Mouse (Mus musculus) intestine, embryonic 15.5 days (tissue): ENCODE measurements at regions not wholly inside any gene's neighbourhood (a gene's known extent, or its start where the extent isn't known, plus 50 kb on each side); places are given as distances from the start of the nearest gene placed in this dataset.

Experiments
- ATAC-seq: fragments of 200-750 bp; cut with Nextera tagmentation; 2 replicates; pipeline ENCODE4 v1.8.0; 2017; ENCODE audit warnings: moderate TSS enrichment, moderate library complexity
- H3K27ac ChIP-seq: fragments of 300-500 bp; sonication (generic); 2 replicates; pipeline ENCODE4 v1.5.1; 2015; ENCODE audit warnings: mild to moderate bottlenecking, inconsistent platforms
- H3K27me3 ChIP-seq: fragments of 300-500 bp; sonication (generic); replicated peaks from 2 replicates; pipeline ENCODE4 v1.6.1; 2015; ENCODE audit warnings: inconsistent platforms
- H3K36me3 ChIP-seq: fragments of 300-500 bp; sonication (generic); 2 replicates; pipeline ENCODE4 v1.6.1; 2015; ENCODE audit warnings: inconsistent platforms
- H3K4me1 ChIP-seq: fragments of 300-500 bp; sonication (generic); replicated peaks from 2 replicates; pipeline ENCODE4 v1.6.1; 2015; ENCODE audit warnings: inconsistent platforms
- H3K4me2 ChIP-seq: fragments of 300-500 bp; sonication (generic); replicated peaks from 2 replicates; pipeline ENCODE4 v1.6.1; 2015; ENCODE audit warnings: mild to moderate bottlenecking, inconsistent platforms
- H3K4me3 ChIP-seq: fragments of 300-500 bp; sonication (generic); replicated peaks from 2 replicates; pipeline ENCODE4 v1.5.1; 2015; ENCODE audit warnings: inconsistent platforms
- H3K9ac ChIP-seq: fragments of 300-500 bp; sonication (generic); 2 replicates; pipeline ENCODE4 v1.6.1; 2015; ENCODE audit warnings: inconsistent platforms
- H3K9me3 ChIP-seq: fragments of 300-500 bp; sonication (generic); 2 replicates; pipeline ENCODE4 v1.6.1; 2016; ENCODE audit warnings: inconsistent platforms
- WGBS: fragments of 180-500 bp; shearing (Covaris S2); methylation state at CpG from one replicate; pipeline ENCODE4 v1.1.7; 2015; 5-methylcytosine and 5-hydroxymethylcytosine counted together

DNA sequence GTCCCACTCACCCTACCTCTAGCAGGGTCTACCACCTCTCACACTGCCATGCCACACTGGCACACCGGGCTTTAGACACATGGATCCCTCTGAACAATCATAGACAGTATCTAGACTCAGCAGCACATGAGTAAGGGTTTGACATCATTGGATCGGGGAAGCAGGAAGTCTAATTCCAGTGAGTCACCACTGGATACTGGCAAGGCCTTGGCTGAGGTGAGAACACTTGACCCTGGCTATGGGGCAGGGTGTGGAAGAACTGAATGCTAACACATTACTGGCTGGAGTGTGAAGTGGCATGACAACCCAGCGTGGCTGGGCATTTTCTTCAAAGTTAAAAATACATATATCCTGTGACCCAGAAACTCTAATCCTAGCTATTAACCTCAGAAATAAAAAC lies 114.4 kb downstream of the H2afy start:
- no peak overlapping the region for H3K27ac ChIP-seq
- no peak overlapping the region for H3K4me2 ChIP-seq
- H3K4me3 ChIP-seq = no peak overlapping the region
- no peaks in the 10 kb centered on the region for H3K9me3 ChIP-seq
- WGBS = 81% methylated on average over 3 of the region's 3 CpGs
- no peak for ATAC-seq
- no peak overlapping the region for H3K9ac ChIP-seq
- H3K4me1 ChIP-seq = peaks cover 16% of the 10 kb centered on the region
- H3K27me3 ChIP-seq = peaks cover 10% of the 10 kb centered on the region
- no peaks in the 10 kb centered on the region for H3K36me3 ChIP-seq

DNA sequence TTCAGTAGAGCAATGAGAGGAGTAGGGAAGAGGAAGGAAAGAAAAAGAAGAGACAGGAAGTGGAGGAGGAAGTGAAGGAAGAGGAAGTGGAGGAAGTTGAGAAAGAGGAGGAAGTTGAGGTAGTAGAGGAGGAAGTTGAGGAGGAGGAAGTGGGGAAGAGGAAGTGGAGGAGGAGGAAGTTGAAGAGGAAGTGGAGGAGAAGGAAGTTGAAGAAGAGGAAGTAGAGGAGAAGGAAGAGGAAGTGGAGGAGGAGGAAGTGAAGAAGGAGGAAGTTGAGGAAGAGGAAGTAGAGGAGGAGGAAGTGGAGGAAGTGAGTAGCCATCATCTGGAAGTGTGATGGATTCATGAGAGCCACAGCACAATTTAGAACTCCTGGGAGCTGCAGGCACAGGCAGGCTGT lies 122.2 kb downstream of the H2afy start:
- no peak overlapping the region for H3K4me3 ChIP-seq

DNA sequence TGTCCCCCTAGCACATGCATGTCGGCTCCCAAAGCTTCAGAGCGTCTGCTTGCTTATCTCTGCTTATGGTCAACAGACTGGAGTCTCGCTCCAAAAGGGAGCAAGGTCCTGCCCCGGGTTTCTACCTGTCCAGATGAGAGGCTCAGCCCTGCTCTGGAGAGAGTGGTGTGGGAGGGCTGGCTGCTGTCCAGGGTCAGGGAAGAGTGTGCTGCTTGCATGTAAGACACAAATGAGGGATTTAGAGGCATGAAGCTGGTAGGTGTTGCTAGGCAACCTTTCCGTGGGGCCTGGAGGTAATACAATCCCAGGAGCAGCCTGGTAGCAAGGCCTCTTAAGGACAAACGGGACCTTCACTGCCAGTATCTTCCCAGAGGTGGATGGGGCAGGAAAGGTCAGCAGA lies 125.7 kb downstream of the H2afy start:
- no peaks in the 10 kb centered on the region for H3K36me3 ChIP-seq
- ATAC-seq = no peak
- WGBS = 25% methylated on average over 6 of the region's 6 CpGs
- no peak overlapping the region for H3K9ac ChIP-seq
- no peak overlapping the region for H3K4me3 ChIP-seq
- H3K4me1 ChIP-seq = no peaks in the 10 kb centered on the region
- no peak overlapping the region for H3K27ac ChIP-seq
- H3K27me3 ChIP-seq = peaks cover 12% of the 10 kb centered on the region
- H3K9me3 ChIP-seq = no peaks in the 10 kb centered on the region
- no peak overlapping the region for H3K4me2 ChIP-seq

More for the DNA sequence above, 122.2 kb downstream of the H2afy start:
- H3K4me2 ChIP-seq = no peak overlapping the region
- no peaks in the 10 kb centered on the region for H3K4me1 ChIP-seq
- no peaks in the 10 kb centered on the region for H3K36me3 ChIP-seq
- H3K27ac ChIP-seq = no peak overlapping the region
- no peak overlapping the region for H3K9ac ChIP-seq
- H3K27me3 ChIP-seq = peaks cover 15% of the 10 kb centered on the region
- no peak for ATAC-seq
- H3K9me3 ChIP-seq = no peaks in the 10 kb centered on the region

DNA sequence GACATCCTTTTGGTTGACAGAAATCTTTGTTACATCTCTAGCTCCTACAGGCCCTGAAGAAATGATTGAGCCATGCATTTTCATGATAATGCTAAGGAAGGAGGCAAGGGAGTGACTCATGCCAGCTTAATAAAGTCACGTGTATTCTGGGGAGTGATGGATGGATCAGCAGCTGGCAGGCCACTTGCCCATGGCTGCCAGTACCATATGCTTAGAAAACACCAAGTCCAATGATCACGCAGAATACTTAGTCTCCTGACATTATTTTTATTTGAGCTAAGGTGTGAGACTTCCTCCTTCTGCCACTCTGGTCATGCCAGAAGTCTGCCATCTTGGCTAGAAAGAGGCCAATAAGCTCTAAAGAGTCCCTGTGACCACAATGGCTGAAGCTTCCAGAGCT lies 129.3 kb downstream of the H2afy start:
- WGBS = 87% methylated on average over 2 of the region's 2 CpGs
- H3K27me3 ChIP-seq = peaks cover 16% of the 10 kb centered on the region
- no peak overlapping the region for H3K27ac ChIP-seq
- no peak overlapping the region for H3K9ac ChIP-seq
- no peaks in the 10 kb centered on the region for H3K9me3 ChIP-seq
- no peak overlapping the region for H3K4me2 ChIP-seq
- no peak for ATAC-seq
- peaks cover 4% of the 10 kb centered on the region; the same call in 1 of the 2 replicates for H3K4me1 ChIP-seq
- H3K4me3 ChIP-seq = no peak overlapping the region
- H3K36me3 ChIP-seq = no peaks in the 10 kb centered on the region

DNA sequence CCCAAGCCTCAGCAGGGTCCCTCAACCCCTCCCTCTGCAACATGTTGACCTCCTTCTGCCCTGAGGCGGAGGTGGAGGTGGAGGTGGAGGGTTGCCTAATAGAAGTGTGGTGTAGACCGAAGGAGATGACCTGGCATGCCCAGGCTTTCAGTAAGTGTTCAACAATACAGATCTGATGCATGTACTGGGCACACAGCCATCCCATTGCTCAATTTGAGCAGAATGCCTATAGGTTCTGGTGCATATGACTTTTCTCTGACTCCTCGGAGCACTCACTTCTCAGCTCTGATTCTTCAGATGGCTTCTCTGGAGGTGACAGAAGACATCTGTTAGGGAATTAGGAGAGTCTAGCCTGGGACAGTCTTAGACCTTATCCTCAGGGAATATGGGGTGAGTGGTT lies 130.4 kb downstream of the H2afy start:
- Histone ChIP-seq H3K36me3 (no peaks in the 10 kb centered on the region), H3K4me2 (no peak overlapping the region), H3K27me3 (peaks cover 16% of the 10 kb centered on the region), H3K9ac (no peak overlapping the region), H3K4me1 (peaks cover 4% of the 10 kb centered on the region; the same call in 1 of the 2 replicates), H3K27ac (no peak overlapping the region), H3K4me3 (no peak overlapping the region), H3K9me3 (no peaks in the 10 kb centered on the region)
- WGBS = 75% methylated on average over 3 of the region's 3 CpGs
- ATAC-seq = no peak

DNA sequence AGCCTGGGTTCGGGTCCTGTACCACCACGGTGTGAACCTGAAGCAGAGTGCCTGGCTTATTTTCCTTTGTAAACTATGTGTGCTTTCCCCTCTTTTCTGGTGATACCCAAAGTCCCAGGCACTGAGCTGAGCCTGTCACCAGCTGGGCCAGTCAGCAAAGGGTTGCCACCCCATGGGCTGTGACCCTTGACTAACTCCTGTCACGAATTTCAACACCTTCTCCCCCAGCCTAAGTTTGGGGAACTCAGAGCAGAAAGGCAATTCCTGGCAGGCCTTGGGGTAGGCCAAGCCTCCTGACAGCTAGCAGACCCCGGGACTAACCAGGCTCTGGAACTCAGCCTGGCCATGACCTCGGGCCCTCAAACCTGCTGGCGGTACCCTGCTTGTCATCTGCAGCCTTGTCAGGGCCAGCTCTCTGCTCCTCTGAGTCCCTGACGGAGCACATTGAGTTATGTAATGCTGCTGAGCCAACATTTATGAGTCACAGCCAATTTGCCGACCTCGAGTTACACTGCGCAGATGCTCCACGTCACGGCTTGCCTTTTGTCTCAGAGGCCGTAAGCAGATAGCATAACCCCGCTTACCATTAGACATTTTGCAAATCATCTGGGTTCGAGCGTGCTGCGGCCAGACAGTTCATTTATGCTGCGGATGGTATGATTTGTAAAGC lies 132.3 kb downstream of the H2afy start:
- Histone ChIP-seq H3K9me3 (no peaks in the 10 kb centered on the region), H3K4me3 (no peak overlapping the region), H3K9ac (no peak overlapping the region), H3K36me3 (no peaks in the 10 kb centered on the region), H3K4me1 (peaks cover 4% of the 10 kb centered on the region; the same call in 1 of the 2 replicates), H3K27ac (0 out of 2 replicates have a peak overlapping the region, but pooled peaks have one; percentile 19), H3K4me2 (peak overlapping the region; percentile 11; the same call in 1 of the 2 replicates), H3K27me3 (peaks cover 12% of the 10 kb centered on the region)
- WGBS = 37% methylated on average over 18 of the region's 18 CpGs
- peak; percentile 87 for ATAC-seq

DNA sequence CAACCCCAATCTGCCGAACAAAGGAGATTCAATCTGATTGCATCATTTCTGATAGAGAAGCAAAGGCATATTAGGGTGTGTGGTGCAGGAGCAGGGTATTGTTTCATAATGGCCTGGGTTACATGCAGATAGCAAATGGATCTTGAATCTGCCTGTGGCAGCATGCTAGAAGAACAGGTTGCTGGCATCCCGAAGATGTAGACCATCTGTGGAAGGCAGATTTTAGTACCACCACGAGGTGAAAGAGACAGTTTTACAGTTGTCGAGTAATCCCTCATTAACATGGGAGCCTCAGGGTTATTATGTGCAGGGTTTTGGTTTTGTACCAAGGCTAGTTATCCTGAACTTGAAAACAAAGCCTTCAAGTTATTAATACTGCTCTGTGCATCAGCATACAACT lies 140.9 kb downstream of the H2afy start:
- no peaks in the 10 kb centered on the region for H3K36me3 ChIP-seq
- H3K9me3 ChIP-seq = no peaks in the 10 kb centered on the region
- H3K27me3 ChIP-seq = peaks cover 17% of the 10 kb centered on the region
- no peaks in the 10 kb centered on the region for H3K4me1 ChIP-seq
- no peak overlapping the region for H3K4me3 ChIP-seq
- no peak overlapping the region for H3K27ac ChIP-seq
- no peak for ATAC-seq
- H3K9ac ChIP-seq = no peak overlapping the region
- WGBS = 79% methylated on average over 4 of the region's 4 CpGs
- no peak overlapping the region for H3K4me2 ChIP-seq

DNA sequence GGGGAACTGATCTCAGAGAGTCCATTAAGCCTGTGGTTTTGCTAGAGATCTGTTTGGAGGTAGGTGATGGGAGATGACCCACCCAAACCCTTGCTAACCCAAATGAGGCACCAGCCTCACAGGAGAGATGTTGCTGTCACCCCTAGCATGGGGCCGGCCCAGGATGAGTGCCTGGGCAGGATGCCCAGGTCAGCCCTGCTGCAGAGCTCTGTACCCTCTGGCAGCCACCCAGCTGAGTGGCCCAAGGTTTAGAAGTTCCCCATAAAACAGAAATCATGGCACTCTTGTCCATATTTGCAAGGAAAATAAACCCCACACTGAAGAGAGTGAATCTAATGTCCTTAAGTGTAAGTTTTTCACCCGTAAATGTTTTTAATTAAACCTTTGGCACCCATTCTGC lies 141.7 kb downstream of the H2afy start:
- Histone ChIP-seq H3K9ac (no peak overlapping the region), H3K36me3 (no peaks in the 10 kb centered on the region), H3K9me3 (no peaks in the 10 kb centered on the region), H3K4me2 (no peak overlapping the region), H3K4me3 (no peak overlapping the region), H3K27me3 (peaks cover 14% of the 10 kb centered on the region), H3K27ac (no peak overlapping the region), H3K4me1 (no peaks in the 10 kb centered on the region)
- 82% methylated on average over 2 of the region's 2 CpGs for WGBS
- no peak for ATAC-seq

DNA sequence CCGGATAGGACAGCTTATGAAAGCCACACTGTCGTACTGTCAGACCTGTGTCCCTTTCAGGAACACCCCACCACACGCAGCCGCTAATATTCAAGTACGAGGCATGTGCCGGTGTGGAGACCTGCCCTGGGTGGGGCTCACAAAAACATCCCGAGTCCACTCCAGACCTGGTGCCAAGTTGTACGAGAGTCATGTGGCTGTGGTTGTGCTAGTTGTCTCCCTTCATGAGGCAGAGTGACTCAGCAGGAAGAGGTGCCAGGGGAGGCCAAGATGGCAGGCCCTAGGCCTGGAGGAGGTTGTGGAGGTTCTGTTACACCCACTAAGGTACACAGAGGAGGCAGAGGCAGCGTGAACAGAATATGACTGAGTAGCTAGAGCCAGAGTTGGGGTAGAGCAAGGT lies 143.5 kb downstream of the H2afy start:
- Histone ChIP-seq H3K9ac (no peak overlapping the region), H3K4me1 (no peaks in the 10 kb centered on the region), H3K36me3 (no peaks in the 10 kb centered on the region), H3K4me3 (no peak overlapping the region), H3K9me3 (no peaks in the 10 kb centered on the region), H3K27ac (no peak overlapping the region), H3K4me2 (no peak overlapping the region), H3K27me3 (peaks cover 20% of the 10 kb centered on the region)
- 90% methylated on average over 9 of the region's 9 CpGs for WGBS
- ATAC-seq = no peak

DNA sequence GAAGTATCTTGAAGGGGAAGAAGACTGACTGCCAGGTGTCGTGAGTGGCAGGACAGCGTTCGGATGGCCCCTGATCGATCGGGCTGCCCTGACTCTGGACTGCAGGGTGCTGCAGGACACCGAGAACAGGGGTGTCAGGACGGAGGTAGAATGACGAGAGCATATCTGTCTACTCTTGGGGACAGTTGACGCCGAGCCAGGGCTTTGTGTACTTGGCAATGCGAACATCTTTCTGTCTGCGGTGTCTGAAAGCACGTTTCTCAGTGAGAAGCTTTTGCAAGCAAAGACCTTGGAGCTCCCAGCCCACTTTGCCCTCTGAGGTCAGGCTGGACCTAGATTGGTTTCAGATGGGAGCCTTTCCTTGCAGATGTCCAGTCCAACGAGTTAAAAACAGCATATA lies 144.9 kb downstream of the H2afy start:
- no peaks in the 10 kb centered on the region for H3K4me1 ChIP-seq

DNA sequence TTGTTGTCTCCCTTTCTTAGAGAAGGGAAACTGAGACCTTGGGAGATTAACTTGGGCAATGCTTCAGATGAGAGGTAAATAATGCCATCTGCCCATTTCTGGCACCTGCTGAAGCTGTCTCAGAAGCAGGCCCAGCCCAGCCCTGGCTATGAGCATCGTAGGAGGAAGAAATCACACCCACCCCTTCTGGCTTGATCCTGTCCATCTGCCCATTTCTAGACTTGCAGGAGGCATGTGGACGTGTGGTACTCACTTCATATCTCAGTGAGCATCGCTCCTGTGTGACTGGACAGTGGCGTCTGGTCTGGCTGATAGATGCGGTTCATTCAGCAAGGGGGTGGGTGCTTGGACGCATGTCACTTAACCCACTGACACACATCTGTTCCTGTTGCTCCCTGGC lies 146.0 kb downstream of the H2afy start:
- peaks cover 2% of the 10 kb centered on the region; the same call in 1 of the 2 replicates for H3K4me1 ChIP-seq
- no peak overlapping the region for H3K4me2 ChIP-seq
- H3K27ac ChIP-seq = no peak overlapping the region
- WGBS = 91% methylated on average over 6 of the region's 6 CpGs
- no peaks in the 10 kb centered on the region for H3K36me3 ChIP-seq
- no peak for ATAC-seq
- H3K9me3 ChIP-seq = no peaks in the 10 kb centered on the region
- H3K4me3 ChIP-seq = no peak overlapping the region
- H3K27me3 ChIP-seq = peaks cover 13% of the 10 kb centered on the region
- H3K9ac ChIP-seq = no peak overlapping the region

More for the DNA sequence above, 144.9 kb downstream of the H2afy start:
- no peak overlapping the region for H3K27ac ChIP-seq
- H3K9ac ChIP-seq = no peak overlapping the region
- H3K27me3 ChIP-seq = peaks cover 15% of the 10 kb centered on the region
- H3K9me3 ChIP-seq = no peaks in the 10 kb centered on the region
- H3K36me3 ChIP-seq = no peaks in the 10 kb centered on the region
- H3K4me2 ChIP-seq = no peak overlapping the region
- 81% methylated on average over 14 of the region's 14 CpGs for WGBS
- H3K4me3 ChIP-seq = no peak overlapping the region
- ATAC-seq = no peak

DNA sequence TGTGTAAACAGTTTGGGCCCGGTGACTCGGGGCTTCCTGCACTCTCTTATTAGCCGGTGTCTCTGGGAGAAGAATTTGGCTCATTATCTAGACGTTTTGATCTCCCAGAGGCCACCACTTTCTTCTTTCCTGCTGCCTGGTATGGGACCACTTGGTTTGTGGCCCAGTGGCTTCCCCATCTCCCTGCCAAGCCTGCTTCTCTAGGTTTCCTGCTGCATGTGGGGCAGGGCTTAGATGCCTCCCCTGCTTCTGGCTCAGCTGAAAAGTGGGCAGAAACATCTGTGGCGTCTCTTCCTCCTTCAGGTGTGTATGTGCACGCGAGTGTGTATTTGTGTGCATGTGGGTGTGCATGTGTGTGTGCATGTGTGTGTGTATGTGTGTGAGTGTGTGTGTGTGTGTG lies 146.8 kb downstream of the H2afy start:
- H3K4me2 ChIP-seq = no peak overlapping the region

DNA sequence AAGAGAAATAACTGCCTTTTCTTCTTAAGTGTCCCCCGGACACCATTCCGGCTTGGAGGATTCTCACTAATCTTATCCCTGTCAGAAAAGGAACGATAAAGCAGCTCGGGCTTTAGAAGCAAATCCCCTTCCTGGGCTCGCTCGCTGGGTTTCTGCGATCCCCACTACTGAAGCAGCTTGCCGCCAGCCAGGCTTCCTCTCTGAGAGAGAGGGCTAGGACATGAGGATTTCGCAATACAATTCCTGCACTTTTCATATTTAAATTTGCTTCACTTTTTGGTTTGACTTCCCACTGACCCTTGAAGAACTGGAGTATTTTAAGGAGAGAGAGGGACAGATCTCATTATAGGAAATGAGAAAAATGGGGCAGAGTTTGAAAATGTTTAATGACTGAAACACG lies 149.4 kb upstream of the Pitx1 start:
- H3K4me2 ChIP-seq = no peak overlapping the region
- H3K4me3 ChIP-seq = no peak overlapping the region
- H3K4me1 ChIP-seq = peaks cover 4% of the 10 kb centered on the region; the same call in 1 of the 2 replicates
- ATAC-seq = no peak
- no peaks in the 10 kb centered on the region for H3K9me3 ChIP-seq
- H3K36me3 ChIP-seq = no peaks in the 10 kb centered on the region
- no peak overlapping the region for H3K27ac ChIP-seq
- H3K9ac ChIP-seq = no peak overlapping the region
- peaks cover 15% of the 10 kb centered on the region for H3K27me3 ChIP-seq
- 29% methylated on average over 10 of the region's 10 CpGs for WGBS

More for the DNA sequence above, 146.8 kb downstream of the H2afy start:
- no peak for ATAC-seq
- Histone ChIP-seq H3K4me1 (peaks cover 4% of the 10 kb centered on the region; the same call in 1 of the 2 replicates), H3K9me3 (no peaks in the 10 kb centered on the region), H3K9ac (no peak overlapping the region), H3K27me3 (peaks cover 12% of the 10 kb centered on the region), H3K36me3 (no peaks in the 10 kb centered on the region), H3K4me3 (no peak overlapping the region), H3K27ac (no peak overlapping the region)
- 33% methylated on average over 7 of the region's 7 CpGs for WGBS
